Mouse (Mus musculus) brain, embryonic 14.5 days (tissue): ENCODE data around the gene Igsf8. TPM values are rescaled to one million over a fixed set of nuclear protein-coding genes. Genes with fewer than 3 reads are reported as not detected.

Experiments
- DNase-seq: peaks from one replicate; pipeline ENCODE4 v3.0.0-alpha.2; 2011; ENCODE audit warnings: low read depth
- CTCF ChIP-seq: fragments of 200-500 bp; IDR thresholded peaks from 2 replicates; pipeline ENCODE4 v1.5.1; 2012; ENCODE audit warnings: inconsistent platforms, mild to moderate bottlenecking, moderate library complexity, borderline replicate concordance; ENCODE audit not compliant: insufficient read depth, insufficient read length; ENCODE audit errors: extremely low read depth
- POLR2A ChIP-seq: fragments of 200-500 bp; IDR thresholded peaks from 2 replicates; pipeline ENCODE4 v1.6.1; 2012; ENCODE audit warnings: mild to moderate bottlenecking, inconsistent platforms, borderline replicate concordance; ENCODE audit not compliant: poor library complexity, insufficient read depth, insufficient read length, severe bottlenecking; ENCODE audit errors: extremely low read depth
- polyA plus RNA-seq: library from polyadenylated mRNA; depleted of rRNA; stranded (reverse); fragments of >200 nt; gene quantifications from 2 replicates; pipeline ENCODE4 v1.2.3, GENCODE M21; 2012

Gene Igsf8
- polyA plus RNA-seq, 1 experiment, result 110 TPM

DNA sequence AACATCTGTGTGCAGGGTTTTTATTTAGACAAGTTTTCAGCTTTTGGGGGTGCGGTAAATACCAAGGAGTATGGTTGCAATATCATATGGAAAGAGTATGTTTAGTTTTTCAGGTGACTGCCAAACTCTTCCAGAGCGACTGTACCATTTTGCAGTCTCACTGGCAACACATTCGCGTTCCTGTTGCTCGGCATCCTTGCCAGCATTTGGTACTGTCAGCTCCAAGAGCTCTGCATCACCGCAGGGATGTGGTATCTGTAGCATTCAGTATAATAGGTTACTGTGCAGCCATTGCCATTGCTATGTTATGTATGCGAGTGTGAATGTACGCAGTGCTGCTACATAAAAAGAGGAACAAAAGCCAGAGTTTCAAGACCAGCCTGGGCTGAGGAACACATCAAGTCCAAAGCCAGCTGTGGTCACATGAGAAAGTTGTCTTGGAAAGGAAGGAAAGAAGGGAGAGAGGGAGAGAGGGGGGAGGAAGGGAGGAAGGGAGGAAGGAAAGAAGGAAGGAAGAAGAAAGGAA is 70.0 kb downstream of the Igsf8 start:
- TF ChIP-seq POLR2A (no peak), CTCF (no peak)
- no peak for DNase-seq

DNA sequence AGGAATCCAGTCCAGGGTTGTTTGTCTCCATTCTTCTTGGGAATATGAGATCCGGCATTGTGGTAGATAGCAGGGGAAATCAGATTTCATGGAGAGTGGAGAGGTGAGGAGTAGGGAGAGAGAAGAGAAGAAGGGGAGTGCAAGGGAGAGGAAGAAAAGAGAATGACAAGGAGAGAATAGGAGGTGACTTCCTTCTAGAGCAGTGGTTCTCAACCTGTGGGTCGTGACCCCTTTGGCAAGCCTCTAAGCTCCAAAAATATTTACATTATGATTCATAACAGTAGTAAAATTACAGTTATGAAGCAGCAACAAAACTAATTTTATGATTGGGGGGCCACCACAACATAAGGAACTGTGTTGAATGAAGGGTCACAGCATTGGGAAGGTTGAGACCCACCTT is 71.5 kb downstream of the Igsf8 start:
- no peak for TF ChIP-seq POLR2A
- no peak for DNase-seq

DNA sequence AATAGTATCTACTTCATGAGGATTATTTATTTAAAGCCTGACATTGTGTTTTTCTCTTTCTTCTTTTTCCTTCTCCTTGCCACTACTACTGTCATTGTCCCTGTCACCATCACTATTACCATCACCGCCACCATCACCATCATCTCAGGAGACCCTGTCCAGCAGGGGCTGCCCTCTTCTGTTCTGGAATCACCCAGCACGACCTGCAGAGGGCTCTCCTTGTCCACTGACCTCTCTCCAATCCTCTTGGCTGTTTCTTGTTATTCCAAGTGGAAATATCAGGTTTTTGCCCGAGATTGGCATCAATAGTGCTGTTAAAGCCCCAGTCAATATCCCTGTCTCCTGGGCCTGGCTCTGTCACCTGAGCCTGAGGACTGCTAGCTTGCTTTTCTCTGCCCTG is 72.1 kb downstream of the Igsf8 start:
- TF ChIP-seq POLR2A (no peak), CTCF (peak; percentile 55)

DNA sequence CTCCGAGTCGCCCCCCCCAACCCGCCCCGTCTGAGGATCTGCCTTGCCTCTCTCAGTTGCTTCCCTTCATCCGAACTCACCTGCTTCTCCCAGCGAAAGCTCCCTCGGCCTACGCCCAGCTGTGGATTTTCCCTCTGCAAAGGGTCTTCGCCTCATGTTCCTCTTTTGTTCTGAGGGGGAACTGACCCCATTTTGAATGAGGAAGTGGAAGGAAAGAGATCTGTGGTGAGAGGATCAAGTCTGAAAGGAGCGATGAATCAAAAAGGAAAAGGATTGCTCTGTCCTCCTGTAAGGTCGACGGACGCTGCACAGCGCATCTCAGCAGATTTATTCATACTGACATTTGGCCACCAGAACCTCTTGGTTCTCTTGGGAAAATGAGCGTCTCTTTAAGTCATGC is 74.4 kb downstream of the Igsf8 start:
- TF ChIP-seq CTCF (no peak), POLR2A (no peak)
- DNase-seq, result no peak

More for the DNA sequence above, 72.1 kb downstream of the Igsf8 start:
- DNase-seq, result no peak

DNA sequence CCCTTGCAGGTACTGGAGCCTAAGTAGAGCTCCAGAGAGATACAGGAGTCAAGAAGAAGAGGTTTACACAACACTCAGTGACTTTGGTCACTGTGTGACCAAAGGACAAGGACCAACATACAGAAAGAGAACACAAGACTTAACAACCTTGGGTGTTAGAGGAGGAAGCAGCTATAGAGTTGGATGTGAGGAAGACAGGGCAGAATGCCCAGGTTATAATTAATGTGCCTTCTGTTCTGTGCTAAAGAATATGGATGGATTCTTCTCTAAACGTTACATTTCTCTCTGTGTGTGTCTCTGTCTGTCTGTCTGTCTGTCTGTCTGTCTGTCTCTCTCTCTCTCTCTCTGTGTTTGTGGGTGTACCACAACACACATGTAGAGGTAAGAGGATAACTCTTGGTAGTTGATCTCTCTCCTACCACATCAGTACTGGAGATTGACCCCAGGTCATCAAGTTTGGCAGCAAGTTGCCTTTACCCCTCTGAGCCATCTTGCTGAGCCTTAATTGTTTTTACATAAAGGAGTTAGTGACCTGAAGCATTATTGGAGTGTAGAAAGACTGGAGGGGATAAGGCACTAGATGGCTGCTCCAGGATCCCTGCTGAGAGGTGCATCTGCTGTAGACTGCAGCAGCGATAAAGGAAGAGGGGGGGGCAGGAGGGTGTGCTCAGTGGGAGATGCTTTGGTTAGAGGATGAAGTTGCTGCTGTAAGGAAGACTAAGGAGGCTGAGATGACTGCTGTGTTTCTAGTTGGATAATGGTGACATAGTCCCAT is 76.2 kb downstream of the Igsf8 start:
- TF ChIP-seq CTCF (no peak), POLR2A (no peak)
- no peak for DNase-seq

DNA sequence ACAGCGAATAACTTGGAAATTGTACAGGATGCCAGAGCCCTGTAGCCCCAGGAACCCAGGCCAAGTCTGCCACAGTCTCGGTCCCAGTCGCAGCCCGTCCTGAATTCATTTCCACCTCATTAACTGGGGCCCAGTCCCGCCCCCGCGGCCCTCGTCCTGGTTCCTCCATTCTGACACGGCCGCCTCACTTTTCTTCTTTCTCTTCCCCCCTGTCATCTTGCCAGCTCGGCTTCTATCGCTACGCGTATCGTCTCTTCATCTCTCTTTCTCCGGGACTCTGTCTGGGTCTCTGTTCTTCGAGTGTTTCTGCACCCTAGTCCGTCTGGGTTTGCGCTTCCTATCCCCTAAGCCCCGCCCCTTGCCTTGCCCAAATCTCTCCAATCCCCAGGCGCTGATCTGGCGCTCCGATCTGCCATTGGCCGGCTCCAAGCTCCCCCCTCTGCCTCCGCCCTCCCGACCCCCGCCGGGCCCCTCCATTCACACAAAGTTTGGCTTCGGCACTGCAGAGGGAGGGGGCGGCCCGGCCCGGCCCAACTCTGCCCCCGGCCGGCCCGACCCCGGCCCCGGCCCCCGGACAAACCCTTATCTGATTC is 79.4 kb downstream of the Igsf8 start, which contains the start of gene Kcnj10:
Kcnj10 (plus strand) TSS at position 482 of the 593 bp plus-strand sequence.
- peak; percentile 96 for DNase-seq
- TF ChIP-seq CTCF (no peak), POLR2A (no peak)

DNA sequence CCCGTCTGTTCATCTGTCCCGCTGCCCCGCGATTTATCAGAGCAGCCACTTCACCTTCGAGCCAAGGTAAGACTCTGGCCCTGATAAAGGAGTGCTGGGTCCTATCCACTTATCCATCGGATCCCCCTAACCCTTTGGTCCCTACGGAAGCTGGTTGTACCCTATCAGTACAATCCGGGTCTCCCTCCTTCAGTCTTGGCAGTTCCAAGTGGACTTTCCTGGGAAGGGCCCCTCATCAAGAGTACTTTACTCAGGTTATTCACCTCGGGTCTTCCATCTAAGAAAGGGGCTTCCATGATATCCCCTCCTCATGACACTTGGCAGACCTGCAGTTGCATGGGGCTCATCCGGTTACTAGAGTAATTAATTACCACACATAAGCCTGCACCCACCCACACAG is 79.9 kb downstream of the Igsf8 start:
- TF ChIP-seq POLR2A (no peak), CTCF (no peak)
- DNase-seq, result no peak

DNA sequence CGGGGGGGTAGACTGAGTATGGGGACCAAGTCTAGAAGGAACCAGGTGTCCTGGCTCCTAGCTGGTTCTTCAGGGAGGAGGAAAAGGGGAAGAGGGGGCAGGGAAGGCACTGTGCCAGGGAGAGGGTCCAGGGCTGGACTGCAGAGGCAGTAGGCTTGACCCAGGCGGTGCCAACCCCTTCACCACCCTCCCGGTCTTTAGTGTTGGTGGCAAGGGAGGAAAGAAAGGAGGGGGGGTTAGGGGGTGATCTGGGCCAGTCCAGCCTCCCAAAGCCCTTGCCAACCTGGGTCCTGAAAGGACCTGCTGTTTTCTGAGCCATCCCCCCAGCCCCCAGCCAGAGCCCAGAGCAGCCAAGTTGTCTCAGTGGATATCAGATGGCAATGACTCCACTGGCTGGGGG is 81.3 kb downstream of the Igsf8 start:
- TF ChIP-seq CTCF (no peak), POLR2A (no peak)
- peak; percentile 82 for DNase-seq

DNA sequence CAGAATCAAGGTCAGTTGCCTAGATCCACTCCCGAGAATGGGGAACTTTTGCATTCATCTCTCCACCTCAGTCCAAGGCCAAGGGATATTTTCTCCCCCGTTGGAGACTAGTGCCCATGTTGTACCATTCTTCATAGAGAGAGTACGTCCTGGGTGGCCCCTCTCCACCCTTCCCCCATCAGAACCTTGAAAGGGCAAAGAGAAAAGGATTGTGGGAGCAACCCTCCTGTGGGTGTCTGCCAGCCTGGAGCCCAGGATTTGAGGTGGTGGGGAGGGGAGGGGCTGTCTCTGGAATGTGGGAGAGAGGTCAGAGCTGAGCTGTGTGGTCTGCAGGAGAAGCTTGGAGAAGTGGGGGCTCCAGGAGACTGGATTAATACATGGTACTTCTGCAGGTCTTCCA is 82.5 kb downstream of the Igsf8 start:
- TF ChIP-seq CTCF (no peak), POLR2A (no peak)
- DNase-seq, result peak; percentile 56

DNA sequence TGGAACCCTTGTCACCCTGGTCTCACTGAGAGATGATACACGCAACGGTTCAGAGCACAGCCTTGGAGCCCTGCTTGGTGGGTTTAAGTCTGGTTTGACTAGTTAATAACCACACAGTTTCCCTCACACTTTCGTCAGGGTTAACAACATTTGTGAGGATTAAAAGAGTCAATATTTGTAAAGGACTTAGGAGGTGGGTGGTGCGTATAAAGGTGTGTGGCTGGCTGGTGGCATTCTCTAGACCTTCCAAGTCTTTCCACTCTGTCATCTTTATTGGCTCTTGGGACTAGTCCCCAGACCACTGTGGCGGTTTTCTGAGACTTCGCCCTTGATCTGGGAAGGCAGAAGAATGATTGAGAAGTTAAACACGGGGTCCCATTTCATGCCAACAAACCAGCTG is 83.4 kb downstream of the Igsf8 start:
- no peak for DNase-seq
- TF ChIP-seq POLR2A (no peak), CTCF (no peak)

DNA sequence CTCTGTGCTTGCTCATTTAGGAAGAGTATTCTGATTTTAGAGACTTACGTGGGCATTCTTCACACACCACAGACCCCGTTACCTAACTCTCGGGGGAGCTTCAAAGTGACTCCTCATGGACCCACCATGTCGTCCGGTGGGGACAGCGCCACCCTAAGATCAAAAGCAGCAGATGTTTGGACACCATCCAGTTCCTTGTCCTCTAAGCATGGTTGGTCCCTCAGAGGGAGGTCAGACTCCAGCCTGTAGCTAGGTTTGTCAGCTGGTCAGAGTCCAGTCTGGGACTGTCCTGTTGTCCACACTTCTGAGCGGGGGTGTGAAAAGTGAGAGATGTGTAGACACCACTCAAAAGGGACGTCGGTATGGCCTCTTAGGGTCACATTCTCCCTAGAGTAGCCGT is 85.3 kb downstream of the Igsf8 start:
- DNase-seq, result no peak
- TF ChIP-seq POLR2A (no peak), CTCF (no peak)

DNA sequence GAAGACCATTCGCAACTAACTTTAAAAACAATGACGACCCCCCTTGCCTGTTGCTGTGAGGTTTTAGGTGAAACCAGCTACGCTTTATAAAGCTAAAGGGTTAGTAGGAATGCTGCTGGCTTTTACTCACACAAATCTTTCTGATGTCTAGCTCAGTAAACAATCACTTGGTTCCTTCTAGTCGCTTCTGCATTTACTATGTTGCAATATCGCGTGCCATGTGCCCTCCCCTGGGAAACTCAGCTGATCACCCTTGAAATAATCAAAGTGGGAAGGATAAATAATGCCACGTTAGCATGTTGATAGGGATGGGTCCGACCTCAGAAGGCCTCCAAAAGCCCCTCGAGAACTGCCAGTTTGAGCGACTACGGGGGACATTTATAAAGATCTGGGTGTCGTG is 85.9 kb downstream of the Igsf8 start:
- DNase-seq, result no peak
- TF ChIP-seq POLR2A, result no peak
- TF ChIP-seq CTCF, result no peak

DNA sequence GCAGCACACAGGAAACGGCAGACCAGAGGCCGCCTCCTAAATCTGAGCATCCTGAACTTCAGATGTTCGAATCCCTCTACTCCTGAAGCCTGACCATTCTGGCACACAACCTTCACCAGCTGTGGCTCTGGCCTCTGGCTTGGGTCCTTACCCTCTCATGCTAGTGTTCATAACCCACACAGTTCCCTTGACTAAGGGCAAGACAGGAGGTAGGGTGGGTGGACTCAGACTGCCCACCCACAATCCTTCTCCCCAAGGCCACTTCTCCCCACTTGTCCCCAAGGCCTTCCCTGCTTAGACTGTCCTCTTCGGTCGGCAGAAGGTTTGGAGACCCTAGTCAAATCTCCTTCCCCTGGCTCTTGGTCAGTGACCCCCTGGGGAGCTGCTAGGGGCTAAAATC is 88.1 kb downstream of the Igsf8 start:
- DNase-seq, result no peak
- TF ChIP-seq POLR2A, result no peak
- no peak for TF ChIP-seq CTCF
